Mouse (Mus musculus) midbrain, embryonic 10.5 days (tissue): ENCODE results near the gene Lmna. TPM values are rescaled to one million over a fixed set of nuclear protein-coding genes. Genes with fewer than 3 reads are reported as not detected.

Experiments
- DNase-seq: peaks from one replicate; pipeline ENCODE4 v3.0.0-alpha.2; 2017; ENCODE audit warnings: low spot score
- H3K27ac ChIP-seq: fragments of 300-500 bp; sonication (generic); replicated peaks from 2 replicates; pipeline ENCODE4 v1.5.1; 2016; ENCODE audit warnings: mild to moderate bottlenecking
- H3K27me3 ChIP-seq: fragments of 300-500 bp; sonication (generic); 2 replicates; pipeline ENCODE4 v1.6.1; 2016; ENCODE audit warnings: low read depth, mild to moderate bottlenecking; ENCODE audit not compliant: poor library complexity, severe bottlenecking
- H3K36me3 ChIP-seq: fragments of 300-500 bp; sonication (generic); 2 replicates; pipeline ENCODE4 v1.6.1; 2016; ENCODE audit warnings: mild to moderate bottlenecking, moderate library complexity
- H3K4me1 ChIP-seq: fragments of 300-500 bp; sonication (generic); 2 replicates; pipeline ENCODE4 v1.6.1; 2016
- H3K4me3 ChIP-seq: fragments of 300-500 bp; sonication (generic); 2 replicates; pipeline ENCODE4 v1.5.1; 2016; ENCODE audit warnings: mild to moderate bottlenecking, moderate library complexity
- H3K9me3 ChIP-seq: fragments of 300-500 bp; sonication (generic); replicated peaks from 2 replicates; pipeline ENCODE4 v1.6.1; 2016; ENCODE audit warnings: mild to moderate bottlenecking
- WGBS: fragments of 180-500 bp; shearing (Covaris S2); methylation state at CpG from one replicate; pipeline ENCODE4 v1.1.7; 2016; 5-methylcytosine and 5-hydroxymethylcytosine counted together
- polyA plus RNA-seq: library from polyadenylated mRNA; unstranded; fragments of >200 nt; fragmentation: Nextera tagmentation; extraction: Ambion mirVana; gene quantifications from 2 replicates; pipeline ENCODE4 v1.2.1, GENCODE M21; 2016

The Lmna gene
- polyA plus RNA-seq, 1 experiment from 2014 or later: 13.5 TPM

GRCm38 (mm10) chr3:88483141-88483540, 26.6 kb downstream of the Lmna start:
- Histone ChIP-seq H3K4me1 (peaks cover 24% of the 10 kb centered on the region), H3K4me3 (no peak overlapping the region), H3K9me3 (no peaks in the 10 kb centered on the region), H3K36me3 (no peaks in the 10 kb centered on the region), H3K27ac (no peak overlapping the region), H3K27me3 (peaks cover 78% of the 10 kb centered on the region)
- whole genome bisulfite sequencing: 80% methylated on average over 8 of the region's 8 CpGs
- no peak for DNase-seq

DNA sequence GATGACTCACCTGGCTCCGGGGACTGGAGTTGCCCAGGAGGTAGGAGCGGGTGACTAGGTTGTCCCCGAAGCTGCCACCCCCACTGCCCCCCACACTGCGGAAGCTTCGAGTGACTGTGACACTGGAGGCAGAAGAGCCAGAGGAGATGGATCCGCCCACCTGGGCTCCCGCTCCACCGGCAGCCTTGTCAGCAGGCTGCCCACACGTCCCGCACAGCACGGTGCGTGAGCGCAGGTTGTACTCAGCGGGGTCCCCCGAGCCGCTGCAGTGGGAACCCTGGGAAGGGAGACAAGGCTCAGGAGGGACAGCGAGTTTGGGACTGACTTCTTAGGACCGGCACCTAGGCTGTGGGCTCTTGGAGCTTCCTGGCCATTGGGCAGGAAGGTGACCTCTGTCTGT, 27.4 kb downstream of the Lmna start:
- H3K27ac ChIP-seq: no peak overlapping the region
- no peak overlapping the region for H3K4me3 ChIP-seq
- no peak for DNase-seq
- no peaks in the 10 kb centered on the region for H3K36me3 ChIP-seq
- H3K4me1 ChIP-seq: peaks cover 28% of the 10 kb centered on the region
- H3K9me3 ChIP-seq: no peaks in the 10 kb centered on the region
- H3K27me3 ChIP-seq: peaks cover 70% of the 10 kb centered on the region
- 27% methylated on average over 18 of the region's 18 CpGs for WGBS

- Histone ChIP-seq H3K4me1 (peaks cover 28% of the 10 kb centered on the region), H3K36me3 (no peaks in the 10 kb centered on the region), H3K27ac (no peak overlapping the region), H3K9me3 (no peaks in the 10 kb centered on the region), H3K4me3 (no peak overlapping the region), H3K27me3 (peaks cover 62% of the 10 kb centered on the region)
- 72% methylated on average over 8 of the region's 8 CpGs for WGBS
- DNase-seq: no peak
Observed at GRCm38 (mm10) chr3:88481372-88482040, 28.2 kb downstream of the Lmna start.

DNA sequence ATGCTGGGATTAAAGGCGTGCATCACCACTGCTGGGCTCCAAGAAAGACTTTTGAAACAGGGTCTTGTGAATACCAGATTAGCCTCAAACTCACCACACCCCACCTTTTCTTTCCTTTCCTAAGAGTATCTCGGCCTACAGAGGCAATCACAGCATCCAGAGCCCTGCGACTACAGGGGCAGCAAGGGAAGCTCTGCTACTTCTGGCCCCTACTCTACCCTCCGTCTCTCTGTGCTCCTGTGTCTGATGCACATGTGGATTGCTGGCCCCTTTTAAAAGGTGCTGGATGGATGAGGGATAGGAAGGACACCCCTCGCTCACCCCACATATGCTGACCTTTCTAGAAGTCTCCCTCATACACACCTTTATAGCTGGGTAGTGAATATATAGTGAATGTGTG, 29.1 kb downstream of the Lmna start:
- no peak for DNase-seq
- H3K4me3 ChIP-seq: no peak overlapping the region
- H3K4me1 ChIP-seq: peaks cover 28% of the 10 kb centered on the region
- H3K27ac ChIP-seq: no peak overlapping the region
- no peaks in the 10 kb centered on the region for H3K9me3 ChIP-seq
- peaks cover 54% of the 10 kb centered on the region for H3K27me3 ChIP-seq
- H3K36me3 ChIP-seq: no peaks in the 10 kb centered on the region
- WGBS: 86% methylated on average over 5 of the region's 5 CpGs

- H3K27ac ChIP-seq: no peak overlapping the region
- H3K36me3 ChIP-seq: no peaks in the 10 kb centered on the region
- no peak for DNase-seq
- H3K4me1 ChIP-seq: peaks cover 25% of the 10 kb centered on the region
- H3K27me3 ChIP-seq: peaks cover 45% of the 10 kb centered on the region
- H3K9me3 ChIP-seq: no peaks in the 10 kb centered on the region
- 83% methylated on average over 4 of the region's 4 CpGs for WGBS
- no peak overlapping the region for H3K4me3 ChIP-seq
Observed at GRCm38 (mm10) chr3:88479828-88480227, 29.9 kb downstream of the Lmna start.

DNA sequence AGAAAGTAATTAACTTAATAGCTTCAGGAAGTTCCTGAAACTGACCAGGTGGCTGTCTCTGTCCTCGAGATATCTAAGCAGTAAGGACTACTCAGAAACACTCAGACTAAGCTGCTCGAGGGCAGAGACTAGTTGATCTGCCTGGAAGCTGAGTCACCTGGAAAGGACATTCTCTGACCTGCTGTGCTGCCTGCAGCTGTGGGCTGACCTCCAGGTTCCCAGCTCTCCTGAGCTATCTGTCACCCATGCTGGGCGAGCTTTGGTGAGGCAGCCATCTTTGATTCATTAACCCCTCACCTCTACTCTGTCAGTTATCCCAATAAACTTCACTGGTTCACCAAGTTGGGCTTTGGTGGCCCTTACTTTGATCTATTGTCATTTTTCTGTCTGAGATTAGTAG, 30.6 kb downstream of the Lmna start:
- DNase-seq: no peak
- Histone ChIP-seq H3K27ac (no peak overlapping the region), H3K27me3 (peaks cover 38% of the 10 kb centered on the region), H3K36me3 (no peaks in the 10 kb centered on the region), H3K9me3 (no peaks in the 10 kb centered on the region), H3K4me1 (peaks cover 19% of the 10 kb centered on the region), H3K4me3 (no peak overlapping the region)
- WGBS: 68% methylated on average over 3 of the region's 3 CpGs

DNA sequence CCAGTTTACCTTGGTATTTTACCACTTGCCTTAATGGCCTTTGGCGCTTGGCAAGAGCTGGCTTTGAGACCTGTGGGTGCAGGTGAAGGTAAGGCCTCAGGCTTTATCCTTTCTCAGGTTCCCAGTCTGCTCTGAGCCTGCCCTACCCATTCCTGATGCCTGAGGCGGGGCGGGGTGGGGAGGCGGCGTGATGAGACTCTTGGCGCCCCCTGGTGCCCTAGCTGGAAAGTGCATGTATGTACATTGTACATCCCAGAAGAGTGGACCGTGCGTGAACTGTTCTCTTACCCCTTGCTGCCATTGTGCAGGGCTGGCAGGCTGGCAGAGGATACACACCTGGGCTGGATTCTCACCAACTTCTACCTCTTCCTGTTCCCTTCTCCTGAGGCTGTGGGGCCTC, 32.0 kb downstream of the Lmna start:
- no peaks in the 10 kb centered on the region for H3K9me3 ChIP-seq
- 2% methylated on average over 8 of the region's 8 CpGs for WGBS
- DNase-seq: peak; percentile 84
- H3K27me3 ChIP-seq: peaks cover 24% of the 10 kb centered on the region
- H3K27ac ChIP-seq: no peak overlapping the region
- H3K36me3 ChIP-seq: no peaks in the 10 kb centered on the region
- peaks cover 10% of the 10 kb centered on the region for H3K4me1 ChIP-seq
- H3K4me3 ChIP-seq: no peak overlapping the region

DNA sequence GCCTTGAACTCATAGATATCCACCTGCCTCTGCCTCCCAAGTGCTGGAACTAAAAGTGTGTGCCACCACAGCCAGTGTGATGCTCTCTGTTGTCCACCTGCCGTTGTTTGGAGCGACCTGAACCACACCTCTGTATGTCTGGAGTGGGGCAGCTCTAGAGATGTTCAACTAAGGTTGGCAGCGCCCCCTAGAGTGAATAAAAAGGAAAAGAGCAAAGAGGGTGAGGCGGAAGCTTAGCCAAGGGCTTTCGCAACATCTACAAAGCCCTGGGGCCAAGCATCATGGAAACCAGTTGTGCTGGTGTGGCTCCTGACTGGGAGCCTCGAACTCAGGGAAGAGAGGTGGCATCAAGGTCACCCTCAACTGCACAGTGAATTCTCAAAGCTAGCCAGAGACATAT, 33.4 kb downstream of the Lmna start:
- H3K4me1 ChIP-seq: peaks cover 5% of the 10 kb centered on the region; the same call in 1 of the 2 replicates
- peaks cover 12% of the 10 kb centered on the region for H3K27me3 ChIP-seq
- no peak overlapping the region for H3K27ac ChIP-seq
- H3K4me3 ChIP-seq: no peak overlapping the region
- H3K9me3 ChIP-seq: no peaks in the 10 kb centered on the region
- WGBS: 66% methylated on average over 6 of the region's 6 CpGs
- DNase-seq: no peak
- no peaks in the 10 kb centered on the region for H3K36me3 ChIP-seq

GRCm38 (mm10) chr3:88473571-88473970, 36.2 kb downstream of the Lmna start:
- no peak for DNase-seq
- 96% methylated on average over 1 of the region's 1 CpGs for WGBS

DNA sequence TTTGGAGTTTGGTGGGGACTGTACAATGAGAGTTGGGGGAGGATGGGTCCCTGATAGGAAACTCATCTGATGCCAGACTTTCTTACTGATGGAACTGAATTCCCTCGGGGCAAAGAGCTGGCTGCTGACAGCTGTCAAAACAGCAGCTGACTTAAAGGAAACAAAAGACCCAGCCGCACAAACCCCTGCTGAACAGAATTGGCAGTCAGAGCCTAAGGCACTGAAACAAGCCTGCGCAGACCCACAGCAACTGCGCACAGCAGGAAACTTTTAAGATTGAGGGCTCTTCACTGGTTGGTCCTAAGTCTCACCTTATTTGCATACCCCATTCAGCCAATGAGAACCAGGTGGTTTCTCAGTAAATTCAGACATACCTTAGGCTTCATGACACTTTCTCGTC, 36.7 kb downstream of the Lmna start:
- no peak overlapping the region for H3K27ac ChIP-seq
- 50% methylated on average over 5 of the region's 5 CpGs for WGBS
- no peaks in the 10 kb centered on the region; the same call in 1 of the 2 replicates for H3K9me3 ChIP-seq
- H3K36me3 ChIP-seq: no peaks in the 10 kb centered on the region
- DNase-seq: peak; percentile 29
- peaks cover 5% of the 10 kb centered on the region for H3K4me1 ChIP-seq
- H3K27me3 ChIP-seq: peaks cover 7% of the 10 kb centered on the region; the same call in 1 of the 2 replicates
- no peak overlapping the region for H3K4me3 ChIP-seq

More at GRCm38 (mm10) chr3:88473571-88473970, 36.2 kb downstream of the Lmna start:
- 0 out of 2 replicates have a peak, but pooled peaks cover 2% of the 10 kb centered on the region for H3K27me3 ChIP-seq
- no peak overlapping the region for H3K27ac ChIP-seq
- peaks cover 5% of the 10 kb centered on the region for H3K4me1 ChIP-seq
- H3K36me3 ChIP-seq: no peaks in the 10 kb centered on the region
- no peak overlapping the region for H3K4me3 ChIP-seq
- no peaks in the 10 kb centered on the region; the same call in 1 of the 2 replicates for H3K9me3 ChIP-seq

- Histone ChIP-seq H3K4me3 (no peak overlapping the region), H3K27ac (no peak overlapping the region), H3K27me3 (peaks cover 14% of the 10 kb centered on the region), H3K4me1 (peaks cover 3% of the 10 kb centered on the region), H3K36me3 (no peaks in the 10 kb centered on the region), H3K9me3 (no peaks in the 10 kb centered on the region; the same call in 1 of the 2 replicates)
- DNase-seq: no peak
- 71% methylated on average over 10 of the region's 10 CpGs for WGBS
Observed at GRCm38 (mm10) chr3:88470943-88471479, 38.7 kb downstream of the Lmna start.

- no peak overlapping the region for H3K4me3 ChIP-seq
- H3K4me1 ChIP-seq: peaks cover 3% of the 10 kb centered on the region
- no peak overlapping the region for H3K27ac ChIP-seq
- no peaks in the 10 kb centered on the region; the same call in 1 of the 2 replicates for H3K9me3 ChIP-seq
- 79% methylated on average over 2 of the region's 2 CpGs for WGBS
- peaks cover 14% of the 10 kb centered on the region for H3K27me3 ChIP-seq
- H3K36me3 ChIP-seq: no peaks in the 10 kb centered on the region
- no peak for DNase-seq
Observed at GRCm38 (mm10) chr3:88469466-88469865, 40.3 kb downstream of the Lmna start.

DNA sequence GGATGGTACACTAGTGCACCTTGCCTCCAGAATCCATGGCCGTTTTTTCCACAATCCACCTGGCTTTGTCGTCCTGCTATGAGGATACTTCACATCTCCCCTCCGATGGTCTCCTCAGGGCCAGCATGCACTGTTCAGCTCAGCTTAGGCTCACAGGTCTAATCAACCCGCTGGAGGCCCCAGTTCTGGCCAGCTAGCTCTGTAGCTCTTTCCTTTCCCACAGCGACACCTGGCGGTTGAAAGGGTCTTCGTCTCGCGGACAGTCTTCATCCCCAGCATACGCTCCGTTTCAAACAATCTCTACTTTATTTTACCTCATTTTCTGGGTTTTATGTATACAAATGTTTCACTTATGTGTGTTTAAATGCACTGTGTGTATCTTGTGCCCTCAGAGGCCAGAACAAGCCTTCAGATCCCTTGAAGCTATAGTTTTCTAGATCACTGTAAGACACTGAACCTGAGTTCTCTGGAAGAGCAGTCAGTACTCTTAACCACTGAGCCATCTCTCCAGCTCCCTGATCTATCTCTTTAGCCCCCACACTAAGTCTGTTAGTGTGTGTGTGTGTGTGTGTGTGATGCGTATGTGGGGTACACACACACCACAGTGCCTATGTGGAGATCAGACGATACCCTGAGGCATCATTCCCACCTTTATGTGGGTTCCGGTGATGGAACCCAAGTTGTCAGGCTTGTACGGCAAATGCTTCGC, 42.5 kb downstream of the Lmna start:
- Histone ChIP-seq H3K4me3 (no peak overlapping the region), H3K27me3 (peaks cover 14% of the 10 kb centered on the region), H3K9me3 (no peaks in the 10 kb centered on the region; the same call in 1 of the 2 replicates), H3K36me3 (no peaks in the 10 kb centered on the region), H3K4me1 (peaks cover 3% of the 10 kb centered on the region; the same call in 1 of the 2 replicates), H3K27ac (no peak overlapping the region)
- peak; percentile 89 for DNase-seq
- 30% methylated on average over 16 of the region's 16 CpGs for WGBS
